Mouse (Mus musculus): Measurements from ENCODE around the gene Usp11. TPM values are rescaled to one million over a fixed set of nuclear protein-coding genes. Genes with fewer than 3 reads are reported as not detected.
"Not testable (repeated sequence)": the region's sequence is repeated elsewhere in the genome, so short reads cannot be mapped to it uniquely, and the experiment has no call there.

Usp11 gene
- polyA plus RNA-seq, 1 experiment = 13.8 TPM

DNA sequence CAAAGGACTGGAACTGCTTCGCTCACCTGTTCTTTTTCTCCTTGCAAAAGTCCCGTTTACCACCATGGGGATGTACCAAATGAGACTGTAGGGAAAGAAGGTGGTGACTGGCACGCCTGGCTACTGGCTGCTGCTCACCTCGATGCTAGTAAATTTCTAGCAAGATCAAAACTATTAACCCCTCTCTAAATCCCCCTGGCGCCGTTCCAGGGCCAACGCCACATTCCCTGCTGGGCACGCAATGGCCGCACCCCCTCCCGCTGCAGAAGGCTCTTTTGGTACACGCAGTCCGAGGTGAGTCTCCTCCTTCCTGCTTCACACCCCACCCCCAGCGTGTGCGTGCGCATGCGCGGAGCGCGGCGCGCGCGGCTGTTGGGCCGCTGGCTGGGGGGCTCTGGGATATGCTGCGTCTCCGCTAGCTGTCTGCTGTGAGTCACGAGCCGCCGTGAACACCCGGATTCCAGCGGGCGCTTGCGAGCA is 15.6 kb upstream of the Usp11 start:
- H3K4me3 ChIP-seq (replicated peaks; ENCODE audit: control insufficient read depth, low read depth, low read length) = peak overlapping the region; percentile 90
- H3K27ac ChIP-seq (ENCODE audit: control insufficient read depth, insufficient read depth, low read depth, low read length, poor library complexity) = peak overlapping the region; percentile 96
- WGBS = 7% methylated on average over 32 of the region's 33 CpGs
- no peaks in the 10 kb centered on the region for H3K4me1 ChIP-seq (ENCODE audit: control insufficient read depth, insufficient read depth, low read length)
- peak; percentile 54; the same call in 1 of the 2 replicates for TF ChIP-seq POLR2A (IDR thresholded peaks at IDR 0.05; ENCODE audit: borderline replicate concordance, control insufficient read depth, low read depth, low read length)
- no peak for TF ChIP-seq CTCF (IDR thresholded peaks at IDR 0.05; ENCODE audit: control insufficient read depth, insufficient read depth, low read length)

DNA sequence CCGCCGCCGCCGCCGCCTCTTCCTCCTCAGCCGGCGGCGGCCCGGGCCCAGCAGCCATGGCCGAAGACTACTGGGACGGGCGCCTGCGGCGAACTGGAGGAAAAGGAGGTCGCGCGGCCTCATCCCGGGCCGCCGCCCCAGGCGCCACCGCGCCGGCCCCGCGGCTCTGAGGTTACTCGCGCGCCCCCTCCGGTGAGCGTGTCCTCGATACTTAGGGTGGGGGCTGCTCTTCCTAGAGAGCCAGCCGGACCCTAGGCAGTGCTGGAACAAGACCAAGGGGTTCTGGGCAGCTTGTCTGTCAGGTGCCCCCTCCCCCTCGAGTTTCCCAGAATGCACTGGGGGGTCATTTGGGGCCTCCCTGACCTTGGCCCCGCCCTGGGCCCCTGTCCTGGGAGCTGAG is 15.1 kb upstream of the Usp11 start:
- H3K4me1 ChIP-seq (ENCODE audit: control insufficient read depth, insufficient read depth, low read length) = no peaks in the 10 kb centered on the region
- H3K4me3 ChIP-seq (replicated peaks; ENCODE audit: control insufficient read depth, low read depth, low read length) = peak overlapping the region; percentile 90
- TF ChIP-seq POLR2A (IDR thresholded peaks at IDR 0.05; ENCODE audit: borderline replicate concordance, control insufficient read depth, low read depth, low read length) (no peak), CTCF (IDR thresholded peaks at IDR 0.05; ENCODE audit: control insufficient read depth, insufficient read depth, low read length) (no peak)
- WGBS = 13% methylated on average over 34 of the region's 35 CpGs
- peak overlapping the region; percentile 96 for H3K27ac ChIP-seq (ENCODE audit: control insufficient read depth, insufficient read depth, low read depth, low read length, poor library complexity)

DNA sequence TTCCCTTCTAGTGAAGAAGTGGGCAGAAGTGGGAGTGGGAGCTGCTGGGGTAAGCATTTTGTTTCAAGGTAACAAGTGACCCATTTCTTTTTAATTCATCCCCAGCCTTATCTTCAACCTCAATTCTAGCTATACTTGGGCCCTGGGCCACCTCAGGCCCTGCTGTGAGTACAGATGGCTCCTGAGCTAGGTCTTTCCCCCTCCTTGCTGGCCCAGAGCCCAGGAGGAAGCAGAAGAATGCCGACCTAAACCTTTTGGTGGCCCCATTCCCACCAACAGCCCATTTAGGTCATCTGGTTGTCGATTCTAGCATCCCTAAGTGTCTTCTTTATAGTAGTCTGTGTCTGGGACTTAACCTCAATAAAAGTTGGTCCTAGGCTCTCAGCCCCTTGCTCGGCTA is 12.1 kb upstream of the Usp11 start:
- TF ChIP-seq POLR2A (IDR thresholded peaks at IDR 0.05; ENCODE audit: borderline replicate concordance, control insufficient read depth, low read depth, low read length) (no peak), CTCF (IDR thresholded peaks at IDR 0.05; ENCODE audit: control insufficient read depth, insufficient read depth, low read length) (no peak)
- Histone ChIP-seq H3K4me1 (ENCODE audit: control insufficient read depth, insufficient read depth, low read length) (no peaks in the 10 kb centered on the region), H3K27ac (ENCODE audit: control insufficient read depth, insufficient read depth, low read depth, low read length, poor library complexity) (no peak overlapping the region), H3K4me3 (replicated peaks; ENCODE audit: control insufficient read depth, low read depth, low read length) (no peak overlapping the region)
- WGBS = 39% methylated on average over 3 of the region's 3 CpGs

DNA sequence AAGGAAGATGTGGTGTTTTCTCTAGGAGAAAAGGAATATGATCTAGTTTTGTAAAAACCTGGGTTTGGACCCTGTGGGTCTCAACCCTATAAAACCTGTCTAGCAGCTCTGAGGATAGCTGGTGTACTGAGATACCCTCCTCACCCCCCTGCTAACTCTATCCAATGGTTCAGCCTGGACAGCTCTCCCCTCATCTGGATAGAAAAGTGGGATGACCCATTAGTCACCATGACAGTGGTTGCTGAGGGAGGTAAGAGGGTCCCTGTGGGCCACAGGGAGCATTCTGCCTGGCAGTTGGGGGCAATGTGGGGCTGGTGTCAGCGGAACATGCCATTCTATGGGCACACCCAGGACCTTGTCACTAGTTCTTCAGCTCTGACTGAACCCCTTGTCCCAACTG is 11.1 kb upstream of the Usp11 start:
- no peak overlapping the region for H3K4me3 ChIP-seq (replicated peaks; ENCODE audit: control insufficient read depth, low read depth, low read length)
- 92% methylated on average over 1 of the region's 1 CpGs for WGBS
- H3K4me1 ChIP-seq (ENCODE audit: control insufficient read depth, insufficient read depth, low read length) = no peaks in the 10 kb centered on the region
- H3K27ac ChIP-seq (ENCODE audit: control insufficient read depth, insufficient read depth, low read depth, low read length, poor library complexity) = no peak overlapping the region
- TF ChIP-seq POLR2A (IDR thresholded peaks at IDR 0.05; ENCODE audit: borderline replicate concordance, control insufficient read depth, low read depth, low read length) (no peak), CTCF (IDR thresholded peaks at IDR 0.05; ENCODE audit: control insufficient read depth, insufficient read depth, low read length) (no peak)

DNA sequence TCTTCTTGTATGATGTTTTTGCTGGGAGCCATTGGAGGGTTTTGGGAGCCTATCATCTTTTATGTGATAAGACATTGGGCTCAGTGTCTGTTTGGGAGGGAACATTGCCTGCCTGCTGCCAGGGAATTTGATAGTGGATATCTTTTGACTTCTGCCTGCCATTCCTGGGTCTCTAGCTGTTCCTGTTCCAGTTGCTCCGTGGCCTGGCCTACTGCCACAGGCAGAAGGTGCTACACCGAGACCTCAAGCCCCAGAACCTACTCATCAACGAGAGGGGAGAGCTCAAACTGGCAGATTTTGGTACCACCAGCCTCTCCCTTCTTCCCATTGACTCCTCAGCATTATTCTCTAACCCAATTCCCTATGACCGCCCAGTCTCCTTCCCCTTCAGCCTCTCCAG is 7.9 kb upstream of the Usp11 start:
- H3K4me1 ChIP-seq (ENCODE audit: control insufficient read depth, insufficient read depth, low read length) = no peaks in the 10 kb centered on the region
- no peak overlapping the region for H3K27ac ChIP-seq (ENCODE audit: control insufficient read depth, insufficient read depth, low read depth, low read length, poor library complexity)
- no peak for TF ChIP-seq POLR2A (IDR thresholded peaks at IDR 0.05; ENCODE audit: borderline replicate concordance, control insufficient read depth, low read depth, low read length)
- TF ChIP-seq CTCF (IDR thresholded peaks at IDR 0.05; ENCODE audit: control insufficient read depth, insufficient read depth, low read length) = no peak
- WGBS = 85% methylated on average over 4 of the region's 4 CpGs
- H3K4me3 ChIP-seq (replicated peaks; ENCODE audit: control insufficient read depth, low read depth, low read length) = no peak overlapping the region

DNA sequence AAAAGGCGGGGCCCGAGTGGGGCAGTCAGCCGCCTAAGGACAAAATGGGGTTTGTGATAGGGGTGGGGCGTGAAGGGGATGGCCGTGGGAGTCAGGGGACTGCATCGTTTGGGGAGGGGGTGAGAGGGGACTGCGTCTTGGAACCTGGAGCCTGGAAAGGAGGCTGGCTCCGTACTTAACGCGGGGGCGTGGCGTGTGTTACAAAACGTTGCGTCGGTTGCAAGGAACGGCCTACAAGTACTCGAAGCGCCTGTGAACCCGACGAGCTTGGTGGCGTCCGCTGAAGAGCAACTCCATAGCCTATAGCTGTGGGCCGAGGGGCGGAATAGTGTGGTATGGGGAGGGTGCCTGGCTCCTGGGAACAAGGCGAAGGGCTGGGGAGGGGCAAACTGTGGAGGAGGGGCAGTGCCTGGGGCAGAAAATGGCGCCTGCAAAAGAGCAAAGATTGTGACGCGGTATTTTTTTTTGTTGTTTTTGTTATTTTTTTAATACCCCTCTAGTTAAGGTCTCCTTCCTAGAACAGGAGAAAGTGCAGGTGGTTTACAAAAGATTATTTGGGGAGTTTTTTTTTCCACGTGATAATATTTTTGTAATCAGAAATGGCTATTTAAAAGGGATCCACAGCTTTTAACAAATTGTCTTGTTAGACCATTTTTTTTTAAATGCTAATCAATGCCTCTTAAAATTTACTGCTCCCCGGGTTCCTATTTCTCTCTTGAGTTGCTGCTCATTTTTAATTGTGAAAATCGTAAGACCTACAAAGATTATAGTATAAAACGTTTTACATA is 783 bp downstream of the Usp11 start:
- no peaks in the 10 kb centered on the region for H3K4me1 ChIP-seq (ENCODE audit: control insufficient read depth, insufficient read depth, low read length)
- WGBS = 8% methylated on average over 32 of the region's 32 CpGs
- H3K27ac ChIP-seq (ENCODE audit: control insufficient read depth, insufficient read depth, low read depth, low read length, poor library complexity) = peak overlapping the region; percentile 71
- TF ChIP-seq POLR2A (IDR thresholded peaks at IDR 0.05; ENCODE audit: borderline replicate concordance, control insufficient read depth, low read depth, low read length) = peak; percentile 67; the same call in 1 of the 2 replicates
- no peak for TF ChIP-seq CTCF (IDR thresholded peaks at IDR 0.05; ENCODE audit: control insufficient read depth, insufficient read depth, low read length)
- H3K4me3 ChIP-seq (replicated peaks; ENCODE audit: control insufficient read depth, low read depth, low read length) = peak overlapping the region; percentile 88

DNA sequence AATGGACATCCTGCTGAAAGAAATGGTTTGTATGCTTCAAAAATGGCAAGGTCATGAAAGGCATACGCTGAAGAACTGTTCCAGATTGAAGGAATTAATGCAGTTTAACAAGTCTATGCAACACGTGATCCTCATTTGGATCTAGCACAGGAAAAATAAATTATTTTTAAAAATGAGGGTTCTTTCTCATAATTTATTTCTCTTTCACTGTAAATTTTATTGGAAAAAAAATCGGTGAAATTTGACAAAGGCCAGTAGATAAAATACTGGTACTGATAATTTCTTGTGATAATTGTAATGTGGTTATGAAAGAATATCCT is 1.3 kb downstream of the Usp11 start:
- Histone ChIP-seq H3K4me3 (replicated peaks; ENCODE audit: control insufficient read depth, low read depth, low read length) (no peak overlapping the region), H3K27ac (ENCODE audit: control insufficient read depth, insufficient read depth, low read depth, low read length, poor library complexity) (no peak overlapping the region), H3K4me1 (ENCODE audit: control insufficient read depth, insufficient read depth, low read length) (no peaks in the 10 kb centered on the region)
- TF ChIP-seq POLR2A (IDR thresholded peaks at IDR 0.05; ENCODE audit: borderline replicate concordance, control insufficient read depth, low read depth, low read length) (no peak), CTCF (IDR thresholded peaks at IDR 0.05; ENCODE audit: control insufficient read depth, insufficient read depth, low read length) (no peak)
- WGBS = 14% methylated on average over 3 of the region's 3 CpGs

DNA sequence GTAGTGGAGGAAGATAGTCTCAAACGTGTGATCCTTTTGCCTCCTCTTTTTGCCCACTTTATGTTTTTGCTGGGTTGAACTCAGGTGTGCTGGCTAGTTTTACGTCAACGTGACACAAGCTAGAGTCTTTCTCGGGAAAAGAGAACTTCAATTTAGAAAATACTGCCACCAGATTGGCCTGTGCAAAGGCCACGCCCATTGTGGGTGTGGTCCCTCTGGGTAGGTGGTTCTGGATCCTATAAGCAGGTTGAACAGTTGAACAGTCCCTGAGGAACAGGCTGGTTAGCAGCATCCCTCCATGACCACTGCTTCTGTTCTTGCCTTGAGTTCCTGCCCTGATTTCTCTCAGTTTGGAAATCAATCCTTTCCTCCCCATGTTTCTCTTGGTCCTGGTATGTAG is 25.0 kb downstream of the Usp11 start:
- no peak for TF ChIP-seq CTCF (IDR thresholded peaks at IDR 0.05; ENCODE audit: control insufficient read depth, insufficient read depth, low read length)
- TF ChIP-seq POLR2A (IDR thresholded peaks at IDR 0.05; ENCODE audit: borderline replicate concordance, control insufficient read depth, low read depth, low read length) = no peak
- no peak overlapping the region for H3K4me3 ChIP-seq (replicated peaks; ENCODE audit: control insufficient read depth, low read depth, low read length)
- no peaks in the 10 kb centered on the region for H3K4me1 ChIP-seq (ENCODE audit: control insufficient read depth, insufficient read depth, low read length)
- 74% methylated on average over 5 of the region's 5 CpGs for WGBS
- H3K27ac ChIP-seq (ENCODE audit: control insufficient read depth, insufficient read depth, low read depth, low read length, poor library complexity) = no peak overlapping the region

DNA sequence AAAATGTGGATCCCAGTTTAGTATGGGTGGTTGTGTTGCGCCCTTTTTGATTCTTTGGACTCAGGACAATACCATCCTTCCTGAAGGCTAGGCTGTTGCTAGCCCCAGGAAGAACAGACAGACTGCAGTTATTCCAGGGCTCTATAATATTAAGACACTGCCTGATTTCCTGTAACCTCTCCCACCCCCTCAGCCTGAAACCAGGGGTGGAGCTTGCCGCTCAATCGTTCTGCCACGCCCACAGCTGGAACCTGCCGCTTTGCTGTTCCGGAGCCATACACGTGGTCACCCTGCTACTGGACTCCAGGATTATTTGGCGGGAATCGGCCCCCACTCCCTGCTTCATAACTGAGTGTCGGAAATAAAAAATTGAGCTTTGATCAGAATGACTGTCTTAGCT is 26.3 kb downstream of the Usp11 start:
- not testable (repeated sequence) for H3K4me1 ChIP-seq (ENCODE audit: control insufficient read depth, insufficient read depth, low read length); H3K4me3 ChIP-seq (replicated peaks; ENCODE audit: control insufficient read depth, low read depth, low read length); H3K27ac ChIP-seq (ENCODE audit: control insufficient read depth, insufficient read depth, low read depth, low read length, poor library complexity)
- 55% methylated on average over 10 of the region's 10 CpGs for WGBS
